Mouse (Mus musculus) C2C12 (cell line): ENCODE measurements around the gene Cntnap2. TPM values are rescaled to one million over a fixed set of nuclear protein-coding genes. Genes with fewer than 3 reads are reported as not detected.
"Not testable (repeated sequence)": the region's sequence is repeated elsewhere in the genome, so short reads cannot be mapped to it uniquely, and the experiment has no call there.

Source experiments
- H3K27me3 ChIP-seq: one replicate; pipeline ENCODE4 v1.6.1; 2011; ENCODE audit not compliant: control insufficient read depth, insufficient read depth, insufficient read length
- H3K36me3 ChIP-seq: one replicate; pipeline ENCODE4 v1.6.1; 2011; ENCODE audit not compliant: control insufficient read depth, insufficient read depth
- H3K4me3 ChIP-seq: one replicate; pipeline ENCODE4 v1.5.1; 2011; ENCODE audit warnings: mild to moderate bottlenecking, control low read depth; ENCODE audit not compliant: poor library complexity, insufficient read depth, severe bottlenecking
- H3K79me2 ChIP-seq: one replicate; pipeline ENCODE4 v1.6.1; 2011; ENCODE audit not compliant: control insufficient read depth, insufficient read depth
- H3K79me3 ChIP-seq: one replicate; pipeline ENCODE4 v1.6.1; 2011; ENCODE audit warnings: low read depth, control low read depth
- H3ac ChIP-seq: one replicate; pipeline ENCODE3; 2011; ENCODE audit warnings: low read depth; ENCODE audit not compliant: control insufficient read depth, insufficient read length
- CEBPB ChIP-seq: IDR thresholded peaks from one replicate; pipeline ENCODE4 v1.6.1; 2011; ENCODE audit warnings: low read depth, mild to moderate bottlenecking, control low read depth, moderate library complexity
- CTCF ChIP-seq: IDR thresholded peaks from one replicate; pipeline ENCODE4 v1.5.1; 2011; ENCODE audit not compliant: control insufficient read depth, insufficient read depth, insufficient read length
- FOSL1 ChIP-seq: IDR thresholded peaks from one replicate; pipeline ENCODE4 v1.8.0; 2011; ENCODE audit warnings: mild to moderate bottlenecking, low read length; ENCODE audit not compliant: poor library complexity, insufficient read depth, severe bottlenecking
- MAX ChIP-seq: IDR thresholded peaks from one replicate; pipeline ENCODE4 v1.6.1; 2011; ENCODE audit warnings: mild to moderate bottlenecking, control low read depth
- MYOD1 ChIP-seq: IDR thresholded peaks from one replicate; pipeline ENCODE4 v1.6.1; 2011; ENCODE audit warnings: low read depth; ENCODE audit not compliant: control insufficient read depth, insufficient read length
- MYOG ChIP-seq: IDR thresholded peaks from one replicate; pipeline ENCODE4 v1.6.1; 2011; ENCODE audit not compliant: control insufficient read depth, insufficient read length; ENCODE audit errors: extremely low read depth
- USF1 ChIP-seq: IDR thresholded peaks from one replicate; pipeline ENCODE4 v1.6.1; 2011; ENCODE audit warnings: low read depth, mild to moderate bottlenecking, control low read depth, moderate library complexity
- polyA plus RNA-seq: library from polyadenylated mRNA; unstranded; fragments of >200 nt; fragmentation: generic; extraction: Trizol; gene quantifications from one replicate; pipeline ENCODE4 v1.2.1, GENCODE M21; 2012; ENCODE audit warnings: missing spikeins

The Cntnap2 gene
- polyA plus RNA-seq, 1 experiment = 0.02 TPM

DNA sequence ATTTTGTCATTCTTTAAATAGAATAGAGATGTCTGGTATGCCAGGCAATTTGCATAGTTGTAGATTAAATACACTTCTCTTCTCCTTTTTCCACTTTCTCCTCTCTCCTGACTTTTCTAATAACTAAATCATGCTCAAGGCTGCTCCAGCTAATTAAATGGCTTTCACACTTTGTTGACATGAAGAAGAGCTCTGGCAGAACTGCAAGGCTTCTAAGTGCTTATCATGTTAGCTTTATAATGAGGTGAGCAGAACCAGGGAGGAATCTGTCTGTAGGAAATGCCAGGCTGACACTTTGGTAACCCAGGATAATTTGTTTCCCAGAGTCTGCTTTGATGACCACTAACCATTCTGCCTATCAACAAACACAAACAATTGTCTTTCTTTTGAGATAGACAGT is 2222.4 kb downstream of the Cntnap2 start:
- H3K79me2 ChIP-seq = no peaks in the 10 kb centered on the region
- H3K36me3 ChIP-seq = no peaks in the 10 kb centered on the region
- no peak overlapping the region for H3ac ChIP-seq
- H3K4me3 ChIP-seq = no peak overlapping the region
- H3K79me3 ChIP-seq = no peaks in the 10 kb centered on the region
- no peak for TF ChIP-seq CEBPB
- TF ChIP-seq MAX = no peak
- TF ChIP-seq CTCF = no peak
- TF ChIP-seq MYOG = no peak
- TF ChIP-seq USF1 = no peak
- TF ChIP-seq MYOD1 = no peak
- TF ChIP-seq FOSL1 = no peak
- H3K27me3 ChIP-seq = no peaks in the 10 kb centered on the region

DNA sequence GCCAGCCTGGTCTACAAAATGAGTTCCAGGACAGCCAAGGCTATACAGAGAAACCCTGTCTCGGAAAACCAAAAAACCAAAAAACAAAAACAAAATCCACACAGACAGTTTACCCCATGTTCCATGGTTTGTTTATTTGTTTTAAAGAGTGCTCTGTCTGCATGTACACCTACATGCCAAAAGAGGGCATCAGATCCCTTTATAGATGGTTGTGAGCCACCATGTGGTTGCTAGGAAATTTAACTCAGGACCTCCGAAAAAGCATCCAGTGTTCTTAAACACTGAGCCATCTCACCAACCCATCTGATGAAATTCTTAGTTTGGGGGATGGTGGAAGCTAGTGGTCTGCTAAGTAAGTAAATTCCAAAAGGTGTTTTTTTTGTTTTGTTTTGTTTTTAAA is 2225.6 kb downstream of the Cntnap2 start:
- Histone ChIP-seq H3K36me3 (no peaks in the 10 kb centered on the region), H3K4me3 (no peak overlapping the region), H3K79me3 (no peaks in the 10 kb centered on the region), H3K27me3 (no peaks in the 10 kb centered on the region), H3ac (no peak overlapping the region), H3K79me2 (no peaks in the 10 kb centered on the region)
- no peak for TF ChIP-seq CEBPB
- TF ChIP-seq MAX = no peak
- TF ChIP-seq MYOG = no peak
- no peak for TF ChIP-seq FOSL1
- no peak for TF ChIP-seq CTCF
- TF ChIP-seq USF1 = no peak
- TF ChIP-seq MYOD1 = no peak

DNA sequence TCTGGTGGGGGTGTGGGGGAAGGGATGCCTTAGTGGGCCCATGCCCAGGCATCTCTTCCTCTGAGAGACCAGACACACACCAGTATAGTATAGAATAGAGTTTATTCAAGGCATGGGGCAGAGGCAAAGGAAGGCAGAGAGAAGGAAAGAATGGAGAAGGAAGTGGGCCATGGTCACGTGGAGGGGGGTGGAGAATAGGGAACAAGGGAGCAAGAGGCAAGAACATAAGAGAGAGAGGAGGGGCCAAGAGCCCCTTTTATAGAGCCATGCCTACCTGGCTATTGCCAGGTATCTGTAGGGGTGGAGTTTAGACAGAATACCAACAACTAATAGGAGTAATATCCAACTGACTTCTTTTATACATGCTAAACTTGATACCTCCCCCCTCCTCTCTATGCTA is 2226.6 kb downstream of the Cntnap2 start:
- Histone ChIP-seq H3K27me3 (no peaks in the 10 kb centered on the region), H3K4me3 (no peak overlapping the region), H3ac (no peak overlapping the region), H3K79me3 (no peaks in the 10 kb centered on the region), H3K79me2 (no peaks in the 10 kb centered on the region), H3K36me3 (no peaks in the 10 kb centered on the region)
- no peak for TF ChIP-seq MYOG
- no peak for TF ChIP-seq CTCF
- TF ChIP-seq FOSL1 = no peak
- TF ChIP-seq USF1 = no peak
- TF ChIP-seq MAX = no peak
- TF ChIP-seq CEBPB = no peak
- TF ChIP-seq MYOD1 = no peak

DNA sequence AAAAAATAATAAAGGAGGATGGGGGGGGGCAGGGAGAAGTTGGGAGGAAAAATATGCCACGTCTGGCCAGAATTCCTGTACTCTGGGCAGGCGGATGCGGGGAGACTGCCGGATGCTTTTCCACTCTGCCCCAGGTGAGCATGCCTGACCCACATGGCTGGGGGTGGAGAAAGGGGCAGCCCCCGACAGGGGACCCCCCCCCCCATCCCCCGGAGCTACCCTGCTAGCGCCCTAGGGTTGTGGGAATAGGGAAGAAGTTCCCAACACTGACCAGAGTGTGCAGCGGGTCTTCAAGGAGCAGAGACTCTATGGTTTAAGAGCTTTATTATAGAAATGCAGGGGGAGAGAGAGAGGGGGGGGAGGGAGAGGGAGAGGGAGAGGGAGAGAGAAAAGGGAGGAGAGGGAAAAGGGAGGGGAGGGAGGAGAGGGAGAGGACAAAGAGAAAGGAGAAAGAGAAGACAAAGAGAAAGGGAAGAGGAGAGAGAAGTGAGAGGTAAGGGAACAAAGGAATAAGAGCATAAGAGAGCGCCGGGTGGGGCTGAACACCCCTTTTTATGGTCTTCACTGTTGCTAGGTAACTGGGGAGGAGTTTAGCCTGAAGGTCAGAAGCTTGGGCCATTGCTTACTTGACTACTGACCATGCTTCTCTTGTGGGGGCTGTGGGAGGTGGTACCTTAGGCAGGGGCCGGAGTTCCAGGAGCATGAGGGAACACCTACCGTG is 2227.2 kb downstream of the Cntnap2 start:
- H3ac ChIP-seq, H3K4me3 ChIP-seq, H3K36me3 ChIP-seq, H3K27me3 ChIP-seq, H3K79me2 ChIP-seq, H3K79me3 ChIP-seq: not testable (repeated sequence)

DNA sequence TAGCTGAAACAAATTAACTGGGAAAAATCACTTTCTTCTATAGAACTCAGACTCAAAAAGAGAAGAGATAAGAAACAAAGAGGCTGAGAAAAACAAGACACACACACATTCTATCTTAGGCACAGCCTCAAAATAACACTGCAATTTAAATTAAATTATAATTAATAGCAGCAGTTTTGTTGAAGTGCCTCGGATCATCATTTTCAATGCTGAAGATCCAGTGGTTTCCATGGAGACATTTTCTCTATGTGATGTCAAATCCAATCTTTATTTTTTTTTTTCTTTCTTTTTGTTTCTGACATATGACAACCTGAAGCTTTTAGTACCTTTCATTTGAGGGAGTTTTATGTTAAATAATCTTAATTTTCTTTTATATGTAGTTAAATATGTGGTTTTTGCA is 2228.6 kb downstream of the Cntnap2 start:
- Histone ChIP-seq H3K79me2 (no peaks in the 10 kb centered on the region), H3ac (no peak overlapping the region), H3K27me3 (no peaks in the 10 kb centered on the region), H3K36me3 (no peaks in the 10 kb centered on the region), H3K79me3 (no peaks in the 10 kb centered on the region), H3K4me3 (no peak overlapping the region)
- TF ChIP-seq MYOG = no peak
- TF ChIP-seq USF1 = no peak
- TF ChIP-seq CTCF = no peak
- TF ChIP-seq MYOD1 = no peak
- TF ChIP-seq FOSL1 = no peak
- TF ChIP-seq MAX = no peak
- no peak for TF ChIP-seq CEBPB

DNA sequence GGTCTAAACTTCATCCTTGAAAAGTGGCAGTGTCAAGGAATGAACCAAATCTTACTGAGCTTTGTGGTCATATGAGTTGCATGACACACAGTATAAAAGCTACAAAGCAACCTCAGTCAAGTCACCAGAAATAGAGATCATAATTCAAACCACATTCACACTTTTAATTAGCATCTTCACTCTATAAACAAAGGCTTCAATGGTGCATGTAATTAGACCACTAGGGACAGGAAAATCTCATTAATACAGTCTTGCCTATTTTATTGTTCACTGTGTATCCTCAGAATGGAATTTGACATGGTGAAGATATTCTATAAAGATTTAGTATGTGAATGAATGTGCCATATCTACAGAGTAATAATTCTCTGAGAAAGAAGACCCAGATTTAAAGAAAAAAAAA is 2232.8 kb downstream of the Cntnap2 start:
- Histone ChIP-seq H3K36me3 (no peaks in the 10 kb centered on the region), H3K4me3 (no peak overlapping the region), H3K79me2 (no peaks in the 10 kb centered on the region), H3K79me3 (no peaks in the 10 kb centered on the region), H3K27me3 (no peaks in the 10 kb centered on the region), H3ac (no peak overlapping the region)
- TF ChIP-seq MYOD1 = no peak
- TF ChIP-seq USF1 = no peak
- TF ChIP-seq MYOG = no peak
- no peak for TF ChIP-seq MAX
- TF ChIP-seq CEBPB = no peak
- no peak for TF ChIP-seq CTCF
- TF ChIP-seq FOSL1 = no peak
